Mouse (Mus musculus) hindbrain, embryonic 13.5 days (tissue): Measurements from ENCODE around the gene Galm. TPM values are rescaled to one million over a fixed set of nuclear protein-coding genes. Genes with fewer than 3 reads are reported as not detected.
A peak's percentile ranks its signal among the peaks of the same experiment; 100 is the strongest.

Source experiments
- ATAC-seq: fragments of 200-750 bp; cut with Nextera tagmentation; 2 replicates; pipeline ENCODE4 v1.8.0; 2017; ENCODE audit warnings: moderate TSS enrichment; ENCODE audit not compliant: low FRiP score
- H3K27ac ChIP-seq: fragments of 300-500 bp; sonication (generic); 2 replicates; pipeline ENCODE4 v1.5.1; 2015; ENCODE audit warnings: inconsistent platforms, mild to moderate bottlenecking, moderate library complexity
- H3K27me3 ChIP-seq: fragments of 300-500 bp; sonication (generic); 2 replicates; pipeline ENCODE4 v1.6.1; 2015; ENCODE audit warnings: mild to moderate bottlenecking, inconsistent platforms
- H3K36me3 ChIP-seq: fragments of 300-500 bp; sonication (generic); 2 replicates; pipeline ENCODE4 v1.6.1; 2015; ENCODE audit warnings: mild to moderate bottlenecking, inconsistent platforms
- H3K4me1 ChIP-seq: fragments of 300-500 bp; sonication (generic); replicated peaks from 2 replicates; pipeline ENCODE4 v1.6.1; 2015; ENCODE audit warnings: inconsistent platforms
- H3K4me2 ChIP-seq: fragments of 300-500 bp; sonication (generic); 2 replicates; pipeline ENCODE4 v1.6.1; 2015; ENCODE audit warnings: inconsistent platforms, mild to moderate bottlenecking, moderate library complexity
- H3K4me3 ChIP-seq: fragments of 300-500 bp; sonication (generic); 2 replicates; pipeline ENCODE4 v1.5.1; 2015; ENCODE audit warnings: mild to moderate bottlenecking, inconsistent platforms
- H3K9ac ChIP-seq: fragments of 300-500 bp; sonication (generic); 2 replicates; pipeline ENCODE4 v1.6.1; 2015; ENCODE audit warnings: mild to moderate bottlenecking, inconsistent platforms
- H3K9me3 ChIP-seq: fragments of 300-500 bp; sonication (generic); 2 replicates; pipeline ENCODE4 v1.6.1; 2016; ENCODE audit warnings: inconsistent platforms
- WGBS: fragments of 180-500 bp; shearing (Covaris S2); methylation state at CpG from one replicate; pipeline ENCODE4 v1.1.7; 2015; 5-methylcytosine and 5-hydroxymethylcytosine counted together
- polyA plus RNA-seq: library from polyadenylated mRNA; unstranded; fragments of >200 nt; fragmentation: Nextera tagmentation; extraction: Ambion mirVana; gene quantifications from 2 replicates; pipeline ENCODE4 v1.2.1, GENCODE M21; 2015

Galm gene
- polyA plus RNA-seq, 1 experiment from 2014 or later = 2.4 TPM

- H3K9ac ChIP-seq = no peak overlapping the region
- H3K4me1 ChIP-seq = peaks cover 19% of the 10 kb centered on the region
- no peaks in the 10 kb centered on the region for H3K27me3 ChIP-seq
- H3K9me3 ChIP-seq = no peaks in the 10 kb centered on the region
- no peak overlapping the region for H3K4me3 ChIP-seq
- no peaks in the 10 kb centered on the region for H3K36me3 ChIP-seq
- 89% methylated on average over 6 of the region's 6 CpGs for WGBS
- no peak overlapping the region for H3K4me2 ChIP-seq
- no peak for ATAC-seq
- H3K27ac ChIP-seq = no peak overlapping the region
Measured at GRCm38 (mm10) chr17:80099823-80100222, 27.4 kb upstream of the Galm start.

GRCm38 (mm10) chr17:80105348-80105978 is 21.8 kb upstream of the Galm start:
- Histone ChIP-seq H3K4me3 (no peak overlapping the region), H3K9ac (no peak overlapping the region), H3K36me3 (no peaks in the 10 kb centered on the region), H3K27me3 (no peaks in the 10 kb centered on the region), H3K9me3 (no peaks in the 10 kb centered on the region), H3K4me2 (no peak overlapping the region), H3K4me1 (no peaks in the 10 kb centered on the region), H3K27ac (no peak overlapping the region)
- ATAC-seq = no peak
- WGBS = 85% methylated on average over 10 of the region's 10 CpGs

- Histone ChIP-seq H3K36me3 (no peaks in the 10 kb centered on the region), H3K27me3 (no peaks in the 10 kb centered on the region), H3K4me2 (no peak overlapping the region), H3K27ac (no peak overlapping the region), H3K9ac (no peak overlapping the region), H3K4me1 (no peaks in the 10 kb centered on the region), H3K4me3 (no peak overlapping the region), H3K9me3 (no peaks in the 10 kb centered on the region)
- no peak for ATAC-seq
- WGBS = 79% methylated on average over 5 of the region's 5 CpGs
Measured at GRCm38 (mm10) chr17:80112665-80113305, 14.5 kb upstream of the Galm start.

GRCm38 (mm10) chr17:80113468-80113867 is 13.8 kb upstream of the Galm start:
- no peaks in the 10 kb centered on the region for H3K4me1 ChIP-seq
- no peak overlapping the region for H3K27ac ChIP-seq
- H3K4me3 ChIP-seq = no peak overlapping the region
- no peaks in the 10 kb centered on the region for H3K9me3 ChIP-seq
- no peaks in the 10 kb centered on the region for H3K36me3 ChIP-seq
- H3K4me2 ChIP-seq = no peak overlapping the region
- no peak for ATAC-seq
- 90% methylated on average over 4 of the region's 4 CpGs for WGBS
- H3K27me3 ChIP-seq = no peaks in the 10 kb centered on the region
- H3K9ac ChIP-seq = no peak overlapping the region

- H3K27ac ChIP-seq = no peak overlapping the region
- no peak for ATAC-seq
- no peaks in the 10 kb centered on the region for H3K27me3 ChIP-seq
- WGBS = 75% methylated on average over 3 of the region's 3 CpGs
- no peaks in the 10 kb centered on the region for H3K9me3 ChIP-seq
- no peak overlapping the region for H3K4me2 ChIP-seq
- no peaks in the 10 kb centered on the region for H3K4me1 ChIP-seq
- H3K4me3 ChIP-seq = no peak overlapping the region
- no peaks in the 10 kb centered on the region for H3K36me3 ChIP-seq
- H3K9ac ChIP-seq = no peak overlapping the region
Measured at GRCm38 (mm10) chr17:80120396-80120795, 6.9 kb upstream of the Galm start.

GRCm38 (mm10) chr17:80121833-80122232 is 5.4 kb upstream of the Galm start:
- no peaks in the 10 kb centered on the region for H3K27me3 ChIP-seq
- H3K36me3 ChIP-seq = no peaks in the 10 kb centered on the region
- no peak overlapping the region for H3K9ac ChIP-seq
- no peak overlapping the region for H3K27ac ChIP-seq
- no peaks in the 10 kb centered on the region for H3K4me1 ChIP-seq
- no peak for ATAC-seq
- H3K4me3 ChIP-seq = no peak overlapping the region
- H3K4me2 ChIP-seq = no peak overlapping the region
- no peaks in the 10 kb centered on the region for H3K9me3 ChIP-seq
- WGBS = 68% methylated on average over 1 of the region's 1 CpGs

- H3K9ac ChIP-seq = no peak overlapping the region
- no peak for ATAC-seq
- H3K36me3 ChIP-seq = no peaks in the 10 kb centered on the region
- no peak overlapping the region for H3K27ac ChIP-seq
- 88% methylated on average over 5 of the region's 5 CpGs for WGBS
- no peak overlapping the region for H3K4me3 ChIP-seq
- peaks cover 7% of the 10 kb centered on the region for H3K4me1 ChIP-seq
- H3K9me3 ChIP-seq = no peaks in the 10 kb centered on the region
- H3K4me2 ChIP-seq = no peak overlapping the region
- 0 out of 2 replicates have a peak, but pooled peaks cover 7% of the 10 kb centered on the region for H3K27me3 ChIP-seq
Measured at GRCm38 (mm10) chr17:80124985-80125750, 2.1 kb upstream of the Galm start.

- no peak for ATAC-seq
- no peak overlapping the region for H3K9ac ChIP-seq
- H3K4me2 ChIP-seq = no peak overlapping the region
- H3K4me3 ChIP-seq = no peak overlapping the region
- WGBS = 91% methylated on average over 6 of the region's 6 CpGs
- peaks cover 7% of the 10 kb centered on the region for H3K4me1 ChIP-seq
- no peak overlapping the region for H3K27ac ChIP-seq
- H3K36me3 ChIP-seq = no peaks in the 10 kb centered on the region
- H3K9me3 ChIP-seq = no peaks in the 10 kb centered on the region
- 0 out of 2 replicates have a peak, but pooled peaks cover 7% of the 10 kb centered on the region for H3K27me3 ChIP-seq
Measured at GRCm38 (mm10) chr17:80126166-80126565, 1.1 kb upstream of the Galm start.

- 88% methylated on average over 13 of the region's 13 CpGs for WGBS
- Histone ChIP-seq H3K9ac (0 out of 2 replicates have a peak overlapping the region, but pooled peaks have one; percentile 60), H3K4me2 (no peak overlapping the region; the same call in 1 of the 2 replicates), H3K27ac (no peak overlapping the region), H3K36me3 (no peaks in the 10 kb centered on the region), H3K4me1 (peaks cover 9% of the 10 kb centered on the region), H3K27me3 (0 out of 2 replicates have a peak, but pooled peaks cover 7% of the 10 kb centered on the region), H3K4me3 (no peak overlapping the region), H3K9me3 (no peaks in the 10 kb centered on the region)
- no peak for ATAC-seq
Measured at GRCm38 (mm10) chr17:80128476-80128990, 1.3 kb downstream of the Galm start.

GRCm38 (mm10) chr17:80129387-80129786 is 2.1 kb downstream of the Galm start:
- no peak overlapping the region for H3K9ac ChIP-seq
- H3K4me3 ChIP-seq = no peak overlapping the region
- no peak for ATAC-seq
- no peak overlapping the region for H3K27ac ChIP-seq
- H3K9me3 ChIP-seq = no peaks in the 10 kb centered on the region
- H3K4me1 ChIP-seq = peaks cover 9% of the 10 kb centered on the region
- 0 out of 2 replicates have a peak, but pooled peaks cover 7% of the 10 kb centered on the region for H3K27me3 ChIP-seq
- WGBS = 88% methylated on average over 4 of the region's 4 CpGs
- H3K36me3 ChIP-seq = no peaks in the 10 kb centered on the region
- no peak overlapping the region for H3K4me2 ChIP-seq

GRCm38 (mm10) chr17:80130718-80131430 is 3.6 kb downstream of the Galm start:
- H3K36me3 ChIP-seq = no peaks in the 10 kb centered on the region
- 67% methylated on average over 9 of the region's 9 CpGs for WGBS
- peaks cover 9% of the 10 kb centered on the region for H3K4me1 ChIP-seq
- H3K9ac ChIP-seq = no peak overlapping the region
- H3K4me2 ChIP-seq = no peak overlapping the region
- H3K27ac ChIP-seq = no peak overlapping the region
- H3K4me3 ChIP-seq = no peak overlapping the region
- ATAC-seq = no peak
- H3K27me3 ChIP-seq = 0 out of 2 replicates have a peak, but pooled peaks cover 7% of the 10 kb centered on the region
- H3K9me3 ChIP-seq = no peaks in the 10 kb centered on the region

GRCm38 (mm10) chr17:80131431-80131766 is 4.1 kb downstream of the Galm start:
- WGBS = 28% methylated on average over 1 of the region's 1 CpGs
- Histone ChIP-seq H3K4me3 (no peak overlapping the region), H3K27ac (no peak overlapping the region), H3K4me1 (peaks cover 9% of the 10 kb centered on the region), H3K9me3 (no peaks in the 10 kb centered on the region), H3K36me3 (no peaks in the 10 kb centered on the region), H3K27me3 (0 out of 2 replicates have a peak, but pooled peaks cover 7% of the 10 kb centered on the region), H3K9ac (no peak overlapping the region), H3K4me2 (no peak overlapping the region)
- ATAC-seq = no peak
